Mouse (Mus musculus) cerebellum, adult 11 months (tissue): Measurements from ENCODE around the gene Igfl3.
A peak's percentile ranks its signal among the peaks of the same experiment; 100 is the strongest.

Experiments used
- DNase-seq: peaks from one replicate; pipeline ENCODE4 v3.0.0; 2022

Igfl3 gene

DNA sequence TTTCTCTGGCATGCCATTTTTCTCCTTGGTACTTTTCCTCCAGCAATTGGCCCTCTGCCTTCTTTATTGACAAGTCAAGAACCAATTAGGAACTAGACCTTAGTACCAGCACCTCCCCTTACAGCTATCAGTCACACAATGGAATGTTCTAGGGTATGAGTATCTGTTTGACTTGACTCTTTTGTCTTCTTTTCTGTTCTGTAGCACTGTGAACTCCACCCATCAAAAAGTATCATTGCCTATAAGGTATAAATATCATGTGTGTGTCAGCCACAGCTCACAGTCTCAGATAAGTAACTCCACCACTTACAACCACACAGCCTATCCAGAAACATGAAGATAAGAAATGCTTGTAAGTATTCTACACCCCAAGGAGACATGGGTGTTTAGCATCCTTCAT lies at the start of gene Igfl3:
TSS of gene Igfl3 (plus strand) at position 301 of the 400 bp plus-strand sequence.
- no peak for DNase-seq

DNA sequence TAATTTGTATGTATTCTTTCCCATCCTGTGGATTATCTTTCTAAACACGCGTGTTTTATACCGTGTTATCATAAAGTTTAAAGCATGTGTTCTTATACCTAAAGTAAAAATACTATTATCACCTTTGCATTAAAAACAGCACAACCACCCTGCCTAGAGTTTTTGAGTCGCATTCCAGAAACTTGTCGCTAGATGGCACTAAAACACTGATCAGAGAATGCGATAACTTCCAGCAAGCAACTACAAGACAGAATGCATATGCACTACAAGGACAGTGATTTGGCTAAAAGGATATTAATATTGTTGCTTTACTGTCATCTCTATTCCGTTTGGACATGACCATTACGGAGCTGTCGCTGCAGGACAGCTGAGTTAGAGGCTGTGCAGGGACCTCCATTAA lies 34.6 kb downstream of the Igfl3 start:
- DNase-seq, result peak; percentile 6

DNA sequence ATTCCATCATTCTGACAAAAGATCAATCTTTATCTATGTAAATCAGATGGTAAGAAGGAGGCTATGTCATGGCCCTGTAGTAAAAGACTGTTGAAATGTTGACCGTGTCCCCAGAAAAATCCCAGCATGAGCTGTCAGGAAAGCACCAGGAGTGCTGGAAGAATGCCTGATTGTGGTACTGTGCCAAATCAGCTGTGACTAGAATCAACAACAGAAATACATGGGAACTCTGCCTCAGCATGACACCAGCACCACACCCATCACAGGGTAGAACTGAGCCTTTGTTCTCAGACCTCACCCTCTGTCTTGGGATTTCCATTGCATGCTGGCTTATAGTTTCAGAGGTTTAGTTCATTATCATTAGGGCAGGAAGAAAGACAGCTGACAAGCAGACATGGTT lies 38.4 kb downstream of the Igfl3 start:
- no peak for DNase-seq
